Mouse (Mus musculus) central nervous system, embryonic 11.5 days (tissue): ENCODE data around the gene Lgr4. TPM values are rescaled to one million over a fixed set of nuclear protein-coding genes. Genes with fewer than 3 reads are reported as not detected.

Source experiments
- polyA plus RNA-seq: library from polyadenylated mRNA; depleted of rRNA; stranded (reverse); fragments of >200 nt; gene quantifications from 2 replicates; pipeline ENCODE4 v1.2.3, GENCODE M21; 2012; rRNA removed

Gene Lgr4
- polyA plus RNA-seq = 16.7 and 27.3 TPM in 2 replicates

DNA sequence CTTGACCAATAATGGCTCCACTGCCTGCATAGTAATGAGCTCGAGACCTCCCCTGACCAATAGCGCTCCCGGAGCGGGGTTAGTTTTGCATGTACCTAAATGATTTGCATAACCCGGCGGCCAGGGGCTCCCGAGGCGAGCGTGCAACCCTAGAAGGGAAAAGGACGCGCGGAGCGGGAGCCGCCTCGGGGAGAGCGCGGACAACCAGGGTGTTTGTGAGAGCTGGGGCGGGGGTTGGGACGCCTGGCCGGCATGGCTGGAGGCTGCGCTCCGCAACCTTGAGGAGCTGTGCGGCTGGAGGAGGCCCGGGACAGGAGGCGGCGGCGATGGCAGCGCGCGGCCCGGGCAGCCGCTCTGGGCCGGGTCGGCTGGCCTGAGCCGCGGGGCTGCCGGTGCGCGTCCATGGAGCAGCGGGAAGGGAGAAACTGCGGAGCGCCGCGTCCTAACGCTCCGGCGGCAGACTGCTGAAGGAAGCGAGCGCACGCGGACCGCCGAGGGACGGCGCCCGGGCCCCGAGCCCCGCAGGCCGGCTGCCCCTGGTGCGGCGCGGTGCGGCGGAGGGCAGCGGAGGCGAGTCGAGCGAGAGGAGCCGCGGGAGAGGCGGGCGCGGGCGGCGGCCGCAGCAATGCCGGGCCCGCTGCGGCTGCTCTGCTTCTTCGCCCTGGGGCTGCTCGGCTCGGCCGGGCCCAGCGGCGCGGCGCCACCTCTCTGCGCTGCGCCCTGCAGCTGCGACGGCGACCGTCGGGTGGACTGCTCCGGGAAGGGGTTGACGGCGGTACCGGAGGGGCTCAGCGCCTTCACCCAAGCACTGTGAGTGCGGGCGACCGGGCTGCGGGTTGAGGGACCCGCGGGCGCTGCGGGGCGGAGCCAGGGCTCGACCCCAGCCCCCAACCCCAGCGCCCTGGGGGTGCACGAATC is at the start of gene Lgr4:
Gene Lgr4, plus strand, starts transcription at position 152 of the 918 bp plus-strand sequence.

DNA sequence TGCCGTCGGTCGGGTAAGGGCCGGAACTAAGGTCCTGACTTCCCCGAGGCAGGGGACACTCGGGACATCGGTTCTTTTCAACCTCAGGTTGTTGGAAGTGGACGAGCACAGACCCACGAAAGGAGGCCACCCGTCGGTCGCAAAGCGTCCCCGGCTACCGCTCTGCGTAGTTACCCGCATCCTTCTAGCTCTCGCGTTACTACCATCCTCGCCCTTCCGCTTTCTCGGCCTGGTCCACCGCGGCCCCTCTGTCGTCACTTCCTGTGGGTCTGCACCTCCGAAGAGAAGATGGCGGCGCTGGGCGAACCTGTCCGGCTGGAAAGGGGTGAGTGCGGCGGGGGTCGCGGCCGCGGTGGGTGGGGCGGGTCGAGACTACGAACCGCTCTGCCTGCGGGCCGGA is 26.9 kb upstream of the Lgr4 start, which contains the start of gene Lin7c:
Gene Lin7c, plus strand, starts transcription at position 257 of the 400 bp plus-strand sequence.

DNA sequence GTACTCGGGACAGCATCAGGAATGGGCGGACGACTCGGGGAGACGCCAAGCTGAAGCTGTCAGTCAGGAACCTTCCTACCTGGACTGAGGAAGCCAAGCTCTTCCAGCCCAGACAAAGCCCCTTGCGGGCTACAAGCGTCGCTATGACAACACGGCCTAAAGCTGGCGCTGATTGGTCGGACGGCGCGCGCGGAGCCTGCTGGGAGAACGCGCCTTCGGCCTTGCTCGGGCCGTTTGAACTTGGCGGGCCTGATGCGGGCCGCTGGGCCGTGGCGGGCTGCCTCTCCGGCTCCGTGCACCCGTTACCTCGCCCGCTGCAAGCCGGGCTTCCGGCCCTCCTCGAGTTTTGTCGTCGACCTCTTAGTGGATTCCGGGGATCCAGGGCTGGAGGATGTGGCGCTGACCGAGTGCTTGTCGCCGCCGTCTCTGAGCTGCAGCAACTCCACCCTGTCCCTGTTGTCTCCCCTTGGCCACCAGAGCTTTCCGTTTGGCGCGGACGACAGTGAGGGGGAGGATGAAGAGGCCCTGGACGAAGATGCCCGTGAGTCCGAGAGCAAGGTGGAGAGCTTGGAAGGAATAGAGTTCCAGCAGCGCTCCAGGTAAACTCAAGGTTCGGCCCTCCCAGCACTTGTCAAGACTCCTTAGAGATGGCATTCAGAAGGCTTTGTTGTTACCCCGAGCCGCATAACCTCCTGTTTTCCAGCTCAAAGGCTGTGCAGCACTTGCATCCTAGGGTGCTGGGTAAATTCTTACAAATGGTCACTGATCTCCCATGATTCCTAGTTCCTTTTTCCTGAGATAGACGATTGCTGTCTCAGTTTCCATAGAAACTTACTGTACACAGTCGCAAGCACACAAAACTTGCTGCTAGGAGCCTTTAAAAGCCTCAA is 100.4 kb downstream of the Lgr4 start, which contains the start of gene Ccdc34:
Gene Ccdc34, plus strand, starts transcription at position 202 of the 890 bp plus-strand sequence.

Other genes starting within 250 kb of the Lgr4 start
- 1.1 and 2.2 TPM in 2 replicates for gene Bdnf, start 242.9 kb upstream of the Lgr4 start, polyA plus RNA-seq
- 39.9 and 48.5 TPM in 2 replicates for gene Lin7c, start 26.8 kb upstream of the Lgr4 start, polyA plus RNA-seq
- 58.4 and 104 TPM in 2 replicates for gene Ccdc34, start 100.2 kb downstream of the Lgr4 start, polyA plus RNA-seq